Mouse (Mus musculus): ENCODE results near the gene Amz2. TPM values are rescaled to one million over a fixed set of nuclear protein-coding genes. Genes with fewer than 3 reads are reported as not detected.
A peak's percentile ranks its signal among the peaks of the same experiment; 100 is the strongest.
"Not testable (repeated sequence)": the region's sequence is repeated elsewhere in the genome, so short reads cannot be mapped to it uniquely, and the experiment has no call there.

The Amz2 gene
- polyA plus RNA-seq, 1 experiment from 2014 or later, result 37.0 TPM

DNA sequence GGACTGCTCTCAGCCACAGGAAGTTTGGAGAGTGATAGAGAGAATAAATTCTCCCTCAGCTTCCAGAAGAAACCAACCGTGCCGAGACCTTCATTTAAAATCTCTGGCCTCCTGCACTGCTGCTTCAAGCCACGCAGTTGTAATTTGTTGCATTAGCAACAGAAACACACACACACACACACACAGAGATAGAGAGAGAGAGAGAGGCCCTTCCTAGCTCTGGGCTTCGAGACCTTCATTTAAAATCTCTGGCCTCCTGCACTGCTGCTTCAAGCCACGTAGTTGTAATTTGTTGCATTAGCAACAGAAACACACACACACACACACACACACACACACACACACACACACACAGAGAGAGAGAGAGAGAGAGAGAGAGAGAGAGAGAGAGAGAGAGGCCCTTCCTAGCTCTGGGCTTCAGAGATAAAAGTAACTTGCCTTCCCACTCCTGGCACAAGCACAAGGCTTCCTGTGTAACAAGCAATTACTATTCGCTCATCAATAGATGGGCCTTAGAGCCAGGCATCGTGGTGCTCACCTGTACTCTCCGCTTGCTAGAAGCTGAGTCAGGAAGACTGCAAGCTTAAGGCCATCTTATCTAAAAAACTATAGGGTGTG, 67.2 kb downstream of the Amz2 start:
- H3K9me3 ChIP-seq (replicated peaks; ENCODE audit: control insufficient read depth, low read length); H3K4me3 ChIP-seq (replicated peaks; ENCODE audit: low read length); H3K9ac ChIP-seq (ENCODE audit: low read length); H3K27ac ChIP-seq (ENCODE audit: low read length); H3K4me2 ChIP-seq (ENCODE audit: low read depth, low read length); H3K27me3 ChIP-seq (ENCODE audit: control insufficient read depth, insufficient read depth, low read length); ATAC-seq (ENCODE audit: insufficient read depth, low FRiP score); H3K36me3 ChIP-seq (ENCODE audit: control insufficient read depth, insufficient read depth, low read length): not testable (repeated sequence)
- H3K4me1 ChIP-seq (ENCODE audit: control insufficient read depth, insufficient read depth, low read length), result peaks cover 12% of the 10 kb centered on the region
- WGBS, result 73% methylated on average over 8 of the region's 8 CpGs

DNA sequence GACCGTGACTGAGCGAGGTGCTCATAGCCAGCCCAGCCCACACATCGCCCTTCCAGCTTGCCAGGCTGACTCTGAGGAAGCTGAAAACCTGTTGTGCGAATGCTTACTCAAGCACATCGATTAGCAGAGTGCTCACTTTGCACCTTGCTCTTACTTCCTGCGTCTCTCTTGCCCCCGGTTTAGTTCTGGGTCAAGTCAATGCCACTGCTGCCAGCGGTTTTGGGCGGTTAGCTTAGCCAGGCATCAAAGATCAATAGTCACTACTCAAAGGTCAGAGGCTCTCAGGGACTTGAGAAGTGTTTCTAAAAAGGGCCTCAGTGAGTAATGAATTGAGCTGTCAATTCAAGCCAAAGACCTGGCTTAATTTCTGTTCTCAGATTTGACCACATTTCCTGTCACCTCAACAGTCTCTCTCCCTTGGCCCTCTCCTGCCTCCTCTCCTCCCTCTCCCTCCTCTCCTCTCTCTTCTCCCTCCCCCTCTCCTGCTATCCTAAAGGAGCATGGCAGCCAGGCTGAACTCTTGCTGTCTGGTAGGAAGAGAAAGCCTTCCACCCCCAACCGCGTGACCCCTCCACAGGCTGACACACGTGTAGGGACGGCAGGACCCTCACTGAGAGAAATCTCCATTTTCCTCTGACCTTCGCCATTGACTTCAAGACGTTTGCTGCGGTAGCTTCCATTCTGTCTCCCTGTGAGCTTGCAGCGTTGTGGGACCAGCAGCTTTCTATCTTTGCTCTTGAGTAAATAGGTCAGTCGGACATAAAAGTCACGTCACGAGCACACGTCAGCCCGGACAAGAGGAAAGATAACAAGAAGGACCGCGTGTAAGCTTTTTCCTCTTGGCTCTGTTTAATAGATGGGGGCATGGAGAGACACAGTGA, 69.4 kb downstream of the Amz2 start:
- no peaks in the 10 kb centered on the region for H3K27me3 ChIP-seq (ENCODE audit: control insufficient read depth, insufficient read depth, low read length)
- H3K4me3 ChIP-seq (replicated peaks; ENCODE audit: low read length), result no peak overlapping the region
- H3K36me3 ChIP-seq (ENCODE audit: control insufficient read depth, insufficient read depth, low read length), result no peaks in the 10 kb centered on the region
- no peak overlapping the region for H3K4me2 ChIP-seq (ENCODE audit: low read depth, low read length)
- 41% methylated on average over 24 of the region's 24 CpGs for WGBS
- H3K27ac ChIP-seq (ENCODE audit: low read length), result no peak overlapping the region; the same call in none of the 2 replicates
- H3K4me1 ChIP-seq (ENCODE audit: control insufficient read depth, insufficient read depth, low read length), result peaks cover 15% of the 10 kb centered on the region
- peak; percentile 35; the same call in 1 of the 2 replicates for ATAC-seq (ENCODE audit: insufficient read depth, low FRiP score)
- no peak overlapping the region for H3K9ac ChIP-seq (ENCODE audit: low read length)
- no peaks in the 10 kb centered on the region for H3K9me3 ChIP-seq (replicated peaks; ENCODE audit: control insufficient read depth, low read length)

DNA sequence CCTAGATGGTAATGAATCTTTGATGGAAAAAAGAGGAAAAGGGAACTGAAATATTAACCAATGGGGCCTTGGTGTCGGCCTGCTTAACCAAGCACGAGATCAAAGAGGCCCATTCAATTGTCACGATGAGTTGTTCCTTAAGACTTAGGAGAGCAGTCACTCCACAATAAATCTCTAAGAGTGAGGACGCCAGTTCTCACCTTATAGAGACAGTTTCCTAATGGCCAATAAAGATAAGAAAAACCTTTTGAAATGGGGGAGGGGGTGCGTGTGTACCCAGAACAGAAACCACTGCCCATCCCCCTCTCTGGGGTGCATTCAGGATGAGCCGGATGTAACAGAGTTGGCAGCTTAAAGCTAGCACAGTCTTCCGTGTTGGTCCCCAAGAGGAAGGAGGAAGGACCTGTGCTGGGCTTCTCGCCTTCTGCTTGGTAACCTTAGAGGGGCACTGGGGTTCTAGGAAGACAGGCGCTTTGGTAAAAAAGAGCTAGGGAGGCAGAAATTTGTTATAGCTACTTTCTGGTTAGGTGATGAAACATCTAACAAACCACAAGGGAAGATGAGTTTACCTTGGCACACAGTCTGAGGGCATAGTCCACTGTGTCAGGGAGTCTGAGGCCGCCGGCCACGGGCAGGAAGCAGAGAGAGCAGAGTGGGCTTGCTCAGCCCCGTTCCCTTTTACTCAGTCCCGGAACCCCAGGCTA, 70.2 kb downstream of the Amz2 start:
- Histone ChIP-seq H3K36me3 (ENCODE audit: control insufficient read depth, insufficient read depth, low read length) (no peaks in the 10 kb centered on the region), H3K9me3 (replicated peaks; ENCODE audit: control insufficient read depth, low read length) (no peaks in the 10 kb centered on the region), H3K4me1 (ENCODE audit: control insufficient read depth, insufficient read depth, low read length) (peaks cover 15% of the 10 kb centered on the region), H3K9ac (ENCODE audit: low read length) (no peak overlapping the region), H3K4me3 (replicated peaks; ENCODE audit: low read length) (no peak overlapping the region), H3K27me3 (ENCODE audit: control insufficient read depth, insufficient read depth, low read length) (no peaks in the 10 kb centered on the region), H3K27ac (ENCODE audit: low read length) (no peak overlapping the region), H3K4me2 (ENCODE audit: low read depth, low read length) (no peak overlapping the region)
- WGBS, result 42% methylated on average over 14 of the region's 14 CpGs
- no peak for ATAC-seq (ENCODE audit: insufficient read depth, low FRiP score)

DNA sequence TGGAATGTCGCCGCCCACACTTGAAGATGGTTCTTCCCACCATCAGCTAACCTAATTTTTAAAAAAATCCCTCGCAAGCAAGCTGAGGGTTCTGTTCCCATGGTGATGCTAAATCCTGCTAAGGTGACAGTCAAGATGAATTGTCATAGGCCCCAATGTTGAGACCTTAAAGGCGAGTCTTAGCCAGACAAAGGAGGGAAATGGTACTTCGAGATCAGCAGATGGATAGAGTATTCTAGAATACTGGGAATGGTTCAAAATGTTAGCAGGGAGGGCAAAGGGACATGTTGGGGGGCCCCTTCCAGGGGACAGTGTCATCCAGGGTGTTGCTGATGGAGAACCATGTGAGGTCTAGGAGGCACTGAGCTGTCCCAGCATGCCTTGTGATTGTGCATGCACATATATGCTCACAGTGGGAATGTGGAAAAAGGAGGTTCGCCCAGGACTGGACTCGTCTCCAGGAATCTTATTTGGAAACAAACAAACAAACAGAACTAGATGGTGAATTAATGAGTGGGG, 70.8 kb downstream of the Amz2 start:
- no peak overlapping the region for H3K27ac ChIP-seq (ENCODE audit: low read length)
- no peak overlapping the region for H3K9ac ChIP-seq (ENCODE audit: low read length)
- WGBS, result 75% methylated on average over 7 of the region's 7 CpGs
- no peak for ATAC-seq (ENCODE audit: insufficient read depth, low FRiP score)
- no peaks in the 10 kb centered on the region for H3K27me3 ChIP-seq (ENCODE audit: control insufficient read depth, insufficient read depth, low read length)
- no peaks in the 10 kb centered on the region for H3K36me3 ChIP-seq (ENCODE audit: control insufficient read depth, insufficient read depth, low read length)
- no peak overlapping the region for H3K4me3 ChIP-seq (replicated peaks; ENCODE audit: low read length)
- no peak overlapping the region for H3K4me2 ChIP-seq (ENCODE audit: low read depth, low read length)
- peaks cover 15% of the 10 kb centered on the region for H3K4me1 ChIP-seq (ENCODE audit: control insufficient read depth, insufficient read depth, low read length)
- no peaks in the 10 kb centered on the region for H3K9me3 ChIP-seq (replicated peaks; ENCODE audit: control insufficient read depth, low read length)

DNA sequence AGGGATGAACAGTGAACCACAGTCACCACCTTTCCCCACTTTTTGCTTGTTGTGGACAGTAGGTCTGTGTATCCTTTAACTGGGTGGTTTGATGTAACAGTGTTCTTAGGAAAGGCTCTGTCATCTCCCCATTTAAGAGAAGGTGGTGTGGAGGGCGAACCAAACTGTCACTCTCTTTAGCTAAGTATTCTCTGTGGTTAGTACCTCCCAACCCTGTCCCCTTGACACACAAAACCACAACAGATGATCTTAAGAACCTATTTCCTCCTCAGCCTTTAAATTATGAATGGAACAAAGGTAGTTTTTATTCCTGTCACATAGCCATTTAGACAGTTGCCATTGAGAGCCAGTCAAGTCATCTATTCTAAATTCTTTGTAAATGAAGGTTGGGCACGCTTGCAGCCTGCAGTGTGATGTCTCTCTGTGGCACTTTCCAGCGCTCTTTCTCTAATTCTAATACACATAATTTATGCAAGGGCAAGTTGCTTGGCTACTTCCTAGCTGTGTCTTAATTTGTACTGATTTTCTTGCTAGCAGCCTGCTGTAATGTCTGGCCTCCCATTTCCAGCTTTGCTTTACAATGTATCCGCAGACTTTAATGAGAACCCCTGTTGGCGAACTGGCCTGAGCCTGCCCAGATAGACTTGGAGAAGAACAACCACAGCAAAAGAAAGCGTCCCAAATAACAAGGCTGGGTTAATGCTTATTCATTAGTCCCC, 71.4 kb downstream of the Amz2 start:
- H3K9ac ChIP-seq (ENCODE audit: low read length), result no peak overlapping the region
- ATAC-seq (ENCODE audit: insufficient read depth, low FRiP score), result no peak
- H3K36me3 ChIP-seq (ENCODE audit: control insufficient read depth, insufficient read depth, low read length), result no peaks in the 10 kb centered on the region
- WGBS, result 80% methylated on average over 6 of the region's 6 CpGs
- no peak overlapping the region for H3K4me3 ChIP-seq (replicated peaks; ENCODE audit: low read length)
- H3K4me2 ChIP-seq (ENCODE audit: low read depth, low read length), result no peak overlapping the region
- H3K27ac ChIP-seq (ENCODE audit: low read length), result no peak overlapping the region
- H3K9me3 ChIP-seq (replicated peaks; ENCODE audit: control insufficient read depth, low read length), result no peaks in the 10 kb centered on the region
- H3K27me3 ChIP-seq (ENCODE audit: control insufficient read depth, insufficient read depth, low read length), result no peaks in the 10 kb centered on the region
- H3K4me1 ChIP-seq (ENCODE audit: control insufficient read depth, insufficient read depth, low read length), result peaks cover 15% of the 10 kb centered on the region

DNA sequence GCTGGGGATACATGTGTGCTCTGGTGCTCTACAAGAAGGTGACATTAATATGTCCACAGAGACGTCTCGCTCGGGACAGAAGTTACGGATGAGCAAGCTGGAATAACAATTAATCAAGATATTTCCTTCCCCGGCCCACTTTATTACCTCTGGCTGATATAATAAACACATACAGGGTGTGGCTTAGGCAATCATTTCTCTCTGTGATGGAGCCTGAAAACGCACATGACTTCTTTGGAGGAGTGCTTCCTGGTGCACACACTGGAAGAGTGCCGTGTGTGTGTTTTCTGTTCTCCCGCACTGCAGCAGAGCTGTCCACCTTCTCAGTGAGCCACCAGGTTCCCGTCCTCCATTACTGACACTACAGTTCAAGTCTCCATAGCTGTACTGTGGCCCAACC, 72.2 kb downstream of the Amz2 start:
- Histone ChIP-seq H3K27ac (ENCODE audit: low read length) (peak overlapping the region; percentile 20; the same call in 1 of the 2 replicates), H3K4me2 (ENCODE audit: low read depth, low read length) (no peak overlapping the region), H3K27me3 (ENCODE audit: control insufficient read depth, insufficient read depth, low read length) (no peaks in the 10 kb centered on the region), H3K36me3 (ENCODE audit: control insufficient read depth, insufficient read depth, low read length) (no peaks in the 10 kb centered on the region), H3K4me3 (replicated peaks; ENCODE audit: low read length) (no peak overlapping the region), H3K9me3 (replicated peaks; ENCODE audit: control insufficient read depth, low read length) (no peaks in the 10 kb centered on the region), H3K9ac (ENCODE audit: low read length) (no peak overlapping the region), H3K4me1 (ENCODE audit: control insufficient read depth, insufficient read depth, low read length) (peaks cover 15% of the 10 kb centered on the region)
- WGBS, result 55% methylated on average over 9 of the region's 9 CpGs
- peak; percentile 27; the same call in 1 of the 2 replicates for ATAC-seq (ENCODE audit: insufficient read depth, low FRiP score)

DNA sequence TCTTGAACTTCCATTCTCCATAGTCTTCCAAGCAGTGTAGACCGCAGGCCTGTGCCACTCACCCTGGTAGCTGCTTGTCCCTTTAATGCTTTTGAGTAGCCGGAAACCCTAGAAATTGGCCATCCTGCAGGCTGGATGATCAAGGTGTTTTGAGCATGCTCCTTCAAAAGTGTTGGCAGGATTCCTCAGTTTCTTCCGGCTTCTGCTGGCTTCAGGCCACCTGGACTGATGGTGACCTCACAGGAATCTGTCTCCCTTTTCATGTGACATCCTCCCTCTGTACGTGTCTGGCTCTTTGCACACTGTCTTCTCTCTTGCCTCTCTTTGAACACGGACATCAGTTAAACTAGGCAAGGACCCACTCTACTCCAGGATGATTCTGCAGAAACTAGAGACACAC, 74.5 kb downstream of the Amz2 start:
- Histone ChIP-seq H3K9me3 (replicated peaks; ENCODE audit: control insufficient read depth, low read length) (no peaks in the 10 kb centered on the region), H3K27ac (ENCODE audit: low read length) (no peak overlapping the region), H3K27me3 (ENCODE audit: control insufficient read depth, insufficient read depth, low read length) (no peaks in the 10 kb centered on the region), H3K4me3 (replicated peaks; ENCODE audit: low read length) (no peak overlapping the region), H3K4me2 (ENCODE audit: low read depth, low read length) (no peak overlapping the region), H3K4me1 (ENCODE audit: control insufficient read depth, insufficient read depth, low read length) (peaks cover 14% of the 10 kb centered on the region), H3K36me3 (ENCODE audit: control insufficient read depth, insufficient read depth, low read length) (no peaks in the 10 kb centered on the region), H3K9ac (ENCODE audit: low read length) (no peak overlapping the region)
- no peak for ATAC-seq (ENCODE audit: insufficient read depth, low FRiP score)
- WGBS, result 79% methylated on average over 5 of the region's 5 CpGs
